Mouse (Mus musculus): ENCODE measurements around the gene Olfr65. TPM values are rescaled to one million over a fixed set of nuclear protein-coding genes. Genes with fewer than 3 reads are reported as not detected.

The Olfr65 gene
- polyA plus RNA-seq, 1 experiment from 2014 or later, result not detected

Other genes with a start within 250 kb of the Olfr65 start
- gene Olfr623, start 239.8 kb upstream of the Olfr65 start, polyA plus RNA-seq (2015; fragmentation: Nextera tagmentation; extraction: Ambion mirVana), result not detected in 2 replicates
- 0.05 TPM in 1 of 2 replicates, not detected in the other for gene Olfr624, start 232.3 kb upstream of the Olfr65 start, polyA plus RNA-seq (2015; fragmentation: Nextera tagmentation; extraction: Ambion mirVana)
- not detected in 2 replicates for gene Olfr625-ps1, start 220.8 kb upstream of the Olfr65 start, polyA plus RNA-seq (2015; fragmentation: Nextera tagmentation; extraction: Ambion mirVana)
- not detected in 2 replicates for gene Olfr243, start 188.8 kb upstream of the Olfr65 start, polyA plus RNA-seq (2015; fragmentation: Nextera tagmentation; extraction: Ambion mirVana)
- gene Olfr628, start 173.1 kb upstream of the Olfr65 start, polyA plus RNA-seq (2015; fragmentation: Nextera tagmentation; extraction: Ambion mirVana), result not detected in 2 replicates
- gene Olfr629, start 158.5 kb upstream of the Olfr65 start, polyA plus RNA-seq (2015; fragmentation: Nextera tagmentation; extraction: Ambion mirVana), result not detected in 2 replicates
- gene Olfr630, start 146.2 kb upstream of the Olfr65 start, polyA plus RNA-seq (2015; fragmentation: Nextera tagmentation; extraction: Ambion mirVana), result not detected in 2 replicates
- not detected in 2 replicates for gene Olfr69, start 131.9 kb upstream of the Olfr65 start, polyA plus RNA-seq (2015; fragmentation: Nextera tagmentation; extraction: Ambion mirVana)
- not detected in 2 replicates for gene Olfr68, start 123.8 kb upstream of the Olfr65 start, polyA plus RNA-seq (2015; fragmentation: Nextera tagmentation; extraction: Ambion mirVana)
- not detected in 2 replicates for gene Olfr67, start 111.7 kb upstream of the Olfr65 start, polyA plus RNA-seq (2015; fragmentation: Nextera tagmentation; extraction: Ambion mirVana)
- 4,593 and 5,475 TPM in 2 replicates for gene Hbb-bt, start 89.5 kb upstream of the Olfr65 start, polyA plus RNA-seq (2015; fragmentation: Nextera tagmentation; extraction: Ambion mirVana)
- 15,216 and 18,375 TPM in 2 replicates for gene Hbb-bs, start 75.4 kb upstream of the Olfr65 start, polyA plus RNA-seq (2015; fragmentation: Nextera tagmentation; extraction: Ambion mirVana)
- not detected in 2 replicates for gene Hbb-bh2, start 63.0 kb upstream of the Olfr65 start, polyA plus RNA-seq (2015; fragmentation: Nextera tagmentation; extraction: Ambion mirVana)
- gene Hbb-bh1, start 60.3 kb upstream of the Olfr65 start, polyA plus RNA-seq (2015; fragmentation: Nextera tagmentation; extraction: Ambion mirVana), result 2.2 and 2.4 TPM in 2 replicates
- gene Hbb-y, start 50.3 kb upstream of the Olfr65 start, polyA plus RNA-seq (2015; fragmentation: Nextera tagmentation; extraction: Ambion mirVana), result 176 and 183 TPM in 2 replicates
- gene Olfr66, start 17.2 kb upstream of the Olfr65 start, polyA plus RNA-seq (2015; fragmentation: Nextera tagmentation; extraction: Ambion mirVana), result not detected in 2 replicates
- not detected in 2 replicates for gene Olfr64, start 9.0 kb upstream of the Olfr65 start, polyA plus RNA-seq (2015; fragmentation: Nextera tagmentation; extraction: Ambion mirVana)
- gene Olfr631, start 25.3 kb downstream of the Olfr65 start, polyA plus RNA-seq (2015; fragmentation: Nextera tagmentation; extraction: Ambion mirVana), result not detected in 2 replicates
- gene Olfr632, start 30.9 kb downstream of the Olfr65 start, polyA plus RNA-seq (2015; fragmentation: Nextera tagmentation; extraction: Ambion mirVana), result not detected in 2 replicates
- not detected in 2 replicates for gene Olfr633, start 41.0 kb downstream of the Olfr65 start, polyA plus RNA-seq (2015; fragmentation: Nextera tagmentation; extraction: Ambion mirVana)
- not detected in 2 replicates for gene Olfr635, start 67.7 kb downstream of the Olfr65 start, polyA plus RNA-seq (2015; fragmentation: Nextera tagmentation; extraction: Ambion mirVana)
- not detected in 2 replicates for gene Olfr638, start 95.3 kb downstream of the Olfr65 start, polyA plus RNA-seq (2015; fragmentation: Nextera tagmentation; extraction: Ambion mirVana)
- not detected in 2 replicates for gene Olfr639, start 113.8 kb downstream of the Olfr65 start, polyA plus RNA-seq (2015; fragmentation: Nextera tagmentation; extraction: Ambion mirVana)
- gene Olfr640, start 122.1 kb downstream of the Olfr65 start, polyA plus RNA-seq (2015; fragmentation: Nextera tagmentation; extraction: Ambion mirVana), result not detected in 2 replicates
- not detected in 2 replicates for gene Olfr641, start 132.0 kb downstream of the Olfr65 start, polyA plus RNA-seq (2015; fragmentation: Nextera tagmentation; extraction: Ambion mirVana)
- gene Olfr642, start 149.2 kb downstream of the Olfr65 start, polyA plus RNA-seq (2015; fragmentation: Nextera tagmentation; extraction: Ambion mirVana), result not detected in 2 replicates
- not detected in 2 replicates for gene 4930516K23Rik, start 158.0 kb downstream of the Olfr65 start, polyA plus RNA-seq (2015; fragmentation: Nextera tagmentation; extraction: Ambion mirVana)
- gene Olfr644, start 168.4 kb downstream of the Olfr65 start, polyA plus RNA-seq (2015; fragmentation: Nextera tagmentation; extraction: Ambion mirVana), result not detected in 2 replicates
- not detected in 2 replicates for gene Olfr645, start 182.0 kb downstream of the Olfr65 start, polyA plus RNA-seq (2015; fragmentation: Nextera tagmentation; extraction: Ambion mirVana)
- gene Olfr646, start 201.4 kb downstream of the Olfr65 start, polyA plus RNA-seq (2015; fragmentation: Nextera tagmentation; extraction: Ambion mirVana), result not detected in 2 replicates
- not detected in 2 replicates for gene Ubqln5, start 226.3 kb downstream of the Olfr65 start, polyA plus RNA-seq (2015; fragmentation: Nextera tagmentation; extraction: Ambion mirVana)
- not detected in 2 replicates for gene Olfr643, start 233.9 kb downstream of the Olfr65 start, polyA plus RNA-seq (2015; fragmentation: Nextera tagmentation; extraction: Ambion mirVana)
- not detected in 2 replicates for gene Ubqln3, start 239.8 kb downstream of the Olfr65 start, polyA plus RNA-seq (2015; fragmentation: Nextera tagmentation; extraction: Ambion mirVana)
- not detected in 2 replicates for gene Ubqlnl, start 247.1 kb downstream of the Olfr65 start, polyA plus RNA-seq (2015; fragmentation: Nextera tagmentation; extraction: Ambion mirVana)